Mouse (Mus musculus) ES-E14 (cell line): ENCODE results near the gene Cbl. TPM values are rescaled to one million over a fixed set of nuclear protein-coding genes. Genes with fewer than 3 reads are reported as not detected.

Experiments used
- DNase-seq: peaks from one replicate; pipeline ENCODE4 v3.0.0-alpha.2; 2013; ENCODE audit warnings: low read depth, low spot score
- H3K27ac ChIP-seq: 2 replicates; pipeline ENCODE4 v1.5.1; 2012; ENCODE audit warnings: low read depth, mild to moderate bottlenecking, low read length, moderate library complexity, mixed read lengths; ENCODE audit not compliant: poor library complexity, insufficient read depth, severe bottlenecking
- H3K36me3 ChIP-seq: 2 replicates; pipeline ENCODE4 v1.6.1; 2012; ENCODE audit warnings: mild to moderate bottlenecking, low read length, moderate library complexity, mixed read lengths; ENCODE audit not compliant: control insufficient read depth, poor library complexity, insufficient read depth, severe bottlenecking
- H3K4me1 ChIP-seq, 2 experiments: fragments of 150-350 bp in 1 of 2; sonication (generic) in 1 of 2; 2 replicates each; pipeline ENCODE4 v1.6.1; 2012; ENCODE audit warnings: low read length in 2 of 2, mild to moderate bottlenecking in 1 of 2, mixed read lengths in 1 of 2; ENCODE audit not compliant: control insufficient read depth in 2 of 2, insufficient read depth in 2 of 2, poor library complexity in 1 of 2
- H3K4me3 ChIP-seq, 2 experiments: fragments of 150-350 bp in 1 of 2; sonication (generic) in 1 of 2; 2 replicates each; pipeline ENCODE4 v1.5.1; 2012; ENCODE audit warnings: low read length in 2 of 2, low read depth in 1 of 2, mild to moderate bottlenecking in 1 of 2, mixed read lengths in 1 of 2; ENCODE audit not compliant: insufficient read depth in 1 of 2, poor library complexity in 1 of 2, severe bottlenecking in 1 of 2
- H3K9ac ChIP-seq: 2 replicates; pipeline ENCODE4 v1.6.1; 2012; ENCODE audit warnings: low read depth, mild to moderate bottlenecking, low read length, mixed read lengths; ENCODE audit not compliant: poor library complexity, insufficient read depth, severe bottlenecking
- H3K9me3 ChIP-seq: fragments of 150-350 bp; sonication (generic); 2 replicates; pipeline ENCODE4 v1.6.1; 2012; ENCODE audit warnings: low read depth, mild to moderate bottlenecking, low read length; ENCODE audit not compliant: control insufficient read depth, insufficient read depth
- CHD2 ChIP-seq: IDR thresholded peaks from 2 replicates; pipeline ENCODE4 v1.6.1; 2014; ENCODE audit warnings: mild to moderate bottlenecking, low read depth, low read length, inconsistent platforms
- HCFC1 ChIP-seq: IDR thresholded peaks from 2 replicates; pipeline ENCODE4 v1.6.1; 2012; ENCODE audit warnings: low read length, inconsistent platforms, borderline replicate concordance; ENCODE audit not compliant: insufficient read depth
- MAFK ChIP-seq: IDR thresholded peaks from 2 replicates; pipeline ENCODE4 v1.6.1; 2014; ENCODE audit warnings: mild to moderate bottlenecking, low read depth, low read length, inconsistent platforms; ENCODE audit not compliant: insufficient read depth
- ZC3H11A ChIP-seq: IDR thresholded peaks from 2 replicates; pipeline ENCODE4 v1.6.1; 2012; ENCODE audit warnings: low read depth, mild to moderate bottlenecking, inconsistent platforms, low read length, borderline replicate concordance
- ZNF384 ChIP-seq: IDR thresholded peaks from 2 replicates; pipeline ENCODE4 v1.6.1; 2012; ENCODE audit warnings: low read depth, low read length, inconsistent platforms
- in situ Hi-C, 2 experiments: fragments of 600-800 bp; cut with MboI; formaldehyde crosslinking; loops; one replicate each; pipeline ENCODE4 v1.15.1; 2025; ENCODE audit warnings: low sequenced_read_pairs in 2 of 2, inconsistent platforms in 1 of 2; ENCODE audit not compliant: unreplicated experiment in 2 of 2
- total RNA-seq: library from RNA; depleted of rRNA; stranded (reverse); fragments of 300-350 nt; gene quantifications from 2 replicates; pipeline ENCODE4 v1.2.3, GENCODE M21; 2012

Gene Cbl
- total RNA-seq, 1 experiment, result 17.3 TPM

DNA sequence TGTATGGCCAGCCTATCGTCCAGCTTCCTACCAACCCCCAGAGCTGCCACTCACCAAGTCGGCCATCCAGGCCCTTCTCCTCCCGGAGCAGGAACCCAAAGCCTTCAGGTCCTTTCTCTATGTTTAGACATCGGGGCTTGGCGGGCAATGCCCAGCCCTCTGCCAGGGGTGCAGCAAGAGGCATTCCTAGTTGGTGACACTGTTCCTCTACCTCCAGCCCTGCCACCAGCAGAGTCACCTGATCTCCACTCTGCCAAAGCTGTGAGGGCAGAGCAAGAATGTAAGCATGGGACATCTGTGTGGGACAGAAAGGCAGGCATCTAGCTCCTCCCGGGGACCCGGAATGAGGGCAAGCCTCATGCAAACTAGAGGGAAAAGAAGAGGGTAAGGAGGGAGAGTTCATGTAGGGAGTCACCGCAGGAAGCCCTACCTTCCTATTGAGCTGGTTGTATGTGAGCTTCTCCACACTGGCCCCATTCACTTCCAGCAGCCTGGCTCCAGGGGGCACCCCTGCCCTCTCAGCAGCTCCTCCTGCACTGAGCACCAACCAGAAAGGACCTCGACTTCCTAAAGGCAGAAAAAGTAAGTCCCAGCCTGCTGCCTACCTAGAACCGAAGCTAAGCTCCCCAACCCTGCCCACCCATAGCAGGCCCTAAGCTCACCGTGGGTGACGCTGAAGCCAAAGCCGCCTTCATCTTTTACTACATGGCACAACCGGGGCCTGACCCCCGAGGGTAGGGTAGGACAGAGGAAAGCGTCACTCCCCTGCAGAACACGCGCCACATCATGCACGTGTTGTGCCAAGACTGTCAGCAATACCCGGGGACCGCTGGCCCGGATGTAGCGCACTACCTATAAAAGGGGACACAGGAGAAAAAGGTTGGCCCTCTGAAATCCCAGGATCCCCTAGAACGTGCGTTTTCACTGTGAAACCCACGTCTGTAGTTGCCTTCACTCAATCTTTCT is 15.6 kb upstream of the Cbl start:
- Histone ChIP-seq H3K4me3 (peak overlapping the region; percentile 26 to 35; a peak in 1 of 4 replicates), H3K4me1 (peaks cover 0 to 9% of the 10 kb centered on the region in 2 experiments; a peak in 2 of 4 replicates), H3K9me3 (no peaks in the 10 kb centered on the region), H3K36me3 (no peaks in the 10 kb centered on the region), H3K9ac (0 out of 2 replicates have a peak overlapping the region, but pooled peaks have one; percentile 8), H3K27ac (no peak overlapping the region)
- no peak for DNase-seq
- TF ChIP-seq ZNF384, result no peak
- TF ChIP-seq MAFK, result no peak
- TF ChIP-seq ZC3H11A, result no peak
- no peak for TF ChIP-seq CHD2
- TF ChIP-seq HCFC1, result no peak
- in situ Hi-C loops, result no loop called here

DNA sequence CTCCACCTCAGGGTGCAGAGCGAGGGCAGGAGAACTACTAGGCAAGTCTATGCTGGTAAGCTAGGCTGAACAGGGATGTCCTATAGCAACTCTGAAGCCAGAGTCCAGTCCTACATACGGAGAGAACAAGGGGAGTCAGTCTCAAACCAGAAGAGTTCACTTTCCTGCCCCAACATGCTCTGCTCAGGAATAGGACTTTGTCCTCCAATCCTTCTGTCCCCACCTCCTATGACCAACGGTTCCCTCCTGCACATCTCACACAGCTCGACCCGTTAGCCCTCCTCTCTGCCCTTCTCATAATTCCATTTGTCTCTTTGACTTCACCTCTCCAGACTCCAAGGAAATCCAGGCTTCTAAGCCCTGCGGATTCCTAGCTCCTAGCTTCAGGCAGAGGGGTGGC is 14.1 kb upstream of the Cbl start:
- no peaks in the 10 kb centered on the region for H3K9me3 ChIP-seq
- no peak overlapping the region for H3K4me3 ChIP-seq
- no peak overlapping the region for H3K9ac ChIP-seq
- in situ Hi-C loops, result no loop called here
- H3K27ac ChIP-seq, result no peak overlapping the region
- peaks cover 0 to 9% of the 10 kb centered on the region in 2 experiments; a peak in 2 of 4 replicates for H3K4me1 ChIP-seq
- no peak for TF ChIP-seq MAFK
- no peak for TF ChIP-seq ZNF384
- TF ChIP-seq ZC3H11A, result no peak
- no peak for TF ChIP-seq CHD2
- TF ChIP-seq HCFC1, result no peak
- no peaks in the 10 kb centered on the region for H3K36me3 ChIP-seq
- DNase-seq, result no peak

DNA sequence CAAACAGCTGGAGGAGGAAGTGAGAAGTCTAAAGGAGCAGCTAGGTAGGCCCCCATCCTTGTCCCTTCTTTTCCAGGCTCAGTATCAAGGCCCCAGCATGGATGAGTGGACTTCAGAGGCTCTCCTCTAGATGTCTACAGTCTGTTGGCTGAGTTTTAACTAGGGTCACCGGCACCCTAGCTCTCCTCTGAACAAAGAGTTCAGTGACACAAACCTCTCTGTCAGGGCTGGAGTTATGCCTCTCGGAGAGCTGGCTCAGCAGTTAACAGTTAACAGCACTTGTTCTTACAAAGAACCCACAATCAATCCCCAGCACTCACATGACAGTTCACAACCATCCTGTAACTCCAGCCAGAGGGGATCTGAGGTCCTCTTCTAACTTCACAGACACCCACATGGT is 9.8 kb upstream of the Cbl start:
- in situ Hi-C loops, result no loop called here
- no peak for DNase-seq
- no peaks in the 10 kb centered on the region for H3K36me3 ChIP-seq
- H3K27ac ChIP-seq, result no peak overlapping the region
- no peak overlapping the region for H3K9ac ChIP-seq
- no peak overlapping the region for H3K4me3 ChIP-seq
- H3K9me3 ChIP-seq, result no peaks in the 10 kb centered on the region
- TF ChIP-seq CHD2, result no peak
- no peak for TF ChIP-seq ZC3H11A
- TF ChIP-seq ZNF384, result no peak
- no peak for TF ChIP-seq MAFK
- no peak for TF ChIP-seq HCFC1
- H3K4me1 ChIP-seq, result no peaks in the 10 kb centered on the region

DNA sequence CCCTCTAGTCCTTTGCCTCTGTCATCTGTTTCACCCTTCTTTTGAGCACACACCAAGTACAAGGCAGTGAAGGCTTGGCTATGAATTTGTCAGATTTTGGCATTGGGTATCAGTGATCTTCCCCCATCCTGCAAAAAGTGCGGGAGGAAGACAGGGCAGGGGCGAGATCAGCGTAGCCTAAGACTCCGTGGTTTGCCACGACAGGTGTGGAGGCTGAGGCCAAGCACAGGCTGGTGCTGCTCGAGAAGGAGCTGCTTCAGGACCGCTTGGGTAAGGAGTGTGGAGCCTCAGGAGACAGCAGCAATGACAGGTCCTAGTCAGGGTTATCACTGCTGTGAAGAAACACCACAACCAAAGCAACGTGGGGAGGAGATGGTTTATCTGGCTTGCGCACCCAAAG is 7.6 kb upstream of the Cbl start:
- no peak overlapping the region for H3K27ac ChIP-seq
- in situ Hi-C loops, result no loop called here

More for the DNA sequence above, 7.6 kb upstream of the Cbl start:
- Histone ChIP-seq H3K4me3 (no peak overlapping the region), H3K9ac (no peak overlapping the region), H3K9me3 (no peaks in the 10 kb centered on the region), H3K4me1 (no peaks in the 10 kb centered on the region), H3K36me3 (no peaks in the 10 kb centered on the region)
- DNase-seq, result no peak
- TF ChIP-seq ZNF384, result no peak
- no peak for TF ChIP-seq CHD2
- TF ChIP-seq ZC3H11A, result no peak
- TF ChIP-seq MAFK, result no peak
- no peak for TF ChIP-seq HCFC1
